Mouse (Mus musculus) liver, embryonic 11.5 days (tissue): ENCODE results near the gene Itprip. TPM values are rescaled to one million over a fixed set of nuclear protein-coding genes. Genes with fewer than 3 reads are reported as not detected.
A peak's percentile ranks its signal among the peaks of the same experiment; 100 is the strongest.

Experiments used
- ATAC-seq: fragments of 200-750 bp; cut with Nextera tagmentation; replicated peaks from 2 replicates; pipeline ENCODE4 v1.8.0; 2017; ENCODE audit warnings: moderate number of reproducible peaks, mild to moderate bottlenecking, moderate TSS enrichment, moderate library complexity; ENCODE audit not compliant: low FRiP score
- DNase-seq: peaks from one replicate; pipeline ENCODE4 v3.0.0-alpha.2; 2017; ENCODE audit warnings: low spot score
- H3K27ac ChIP-seq: fragments of 300-500 bp; sonication (generic); 2 replicates; pipeline ENCODE4 v1.5.1; 2014; ENCODE audit warnings: mild to moderate bottlenecking, low read depth, low read length, control low read depth
- H3K27me3 ChIP-seq: fragments of 300-500 bp; sonication (generic); replicated peaks from 2 replicates; pipeline ENCODE4 v1.6.1; 2014; ENCODE audit warnings: low read length, mixed read lengths; ENCODE audit not compliant: control insufficient read depth, insufficient read depth
- H3K36me3 ChIP-seq: fragments of 300-500 bp; sonication (generic); 2 replicates; pipeline ENCODE4 v1.6.1; 2014; ENCODE audit warnings: mild to moderate bottlenecking, low read length, moderate library complexity, mixed read lengths; ENCODE audit not compliant: control insufficient read depth, insufficient read depth
- H3K4me1 ChIP-seq: fragments of 300-500 bp; sonication (generic); replicated peaks from 2 replicates; pipeline ENCODE4 v1.6.1; 2014; ENCODE audit warnings: low read length, mixed read lengths; ENCODE audit not compliant: control insufficient read depth, insufficient read depth
- H3K4me2 ChIP-seq: fragments of 300-500 bp; sonication (generic); 2 replicates; pipeline ENCODE4 v1.6.1; 2014; ENCODE audit warnings: mild to moderate bottlenecking, control low read depth, moderate library complexity
- H3K4me3 ChIP-seq: fragments of 300-500 bp; sonication (generic); 2 replicates; pipeline ENCODE4 v1.5.1; 2014; ENCODE audit warnings: low read depth, low read length, control low read depth
- H3K9ac ChIP-seq: fragments of 300-500 bp; sonication (generic); 2 replicates; pipeline ENCODE4 v1.6.1; 2014; ENCODE audit warnings: low read depth, low read length, control low read depth
- H3K9me3 ChIP-seq: fragments of 300-500 bp; sonication (generic); 2 replicates; pipeline ENCODE4 v1.6.1; 2016; ENCODE audit warnings: low read length, inconsistent platforms, mixed read lengths; ENCODE audit not compliant: control insufficient read depth
- WGBS: fragments of 180-500 bp; shearing (Covaris S2); extraction: QIAGEN DNeasy Blood & Tissue Kit; methylation state at CpG from one replicate; pipeline ENCODE4 v1.1.7; 2014; 5-methylcytosine and 5-hydroxymethylcytosine counted together
- polyA plus RNA-seq: library from polyadenylated mRNA; unstranded; fragments of >200 nt; fragmentation: Nextera tagmentation; extraction: Ambion mirVana; gene quantifications from 2 replicates; pipeline ENCODE4 v1.2.1, GENCODE M21; 2014

Itprip gene
- 9.2 and 9.8 TPM in 2 replicates for polyA plus RNA-seq

GRCm38 (mm10) chr19:47919126-47919965, at the start of gene Itprip, which contains the start of gene Cfap43:
Gene Itprip, minus strand, starts transcription at chr19:47919299.
Gene Cfap43, minus strand, starts transcription at chr19:47919287.
- under 1% methylated on average over 48 of the region's 48 CpGs for WGBS
- H3K4me1 ChIP-seq = peaks cover 13% of the 10 kb centered on the region

DNA sequence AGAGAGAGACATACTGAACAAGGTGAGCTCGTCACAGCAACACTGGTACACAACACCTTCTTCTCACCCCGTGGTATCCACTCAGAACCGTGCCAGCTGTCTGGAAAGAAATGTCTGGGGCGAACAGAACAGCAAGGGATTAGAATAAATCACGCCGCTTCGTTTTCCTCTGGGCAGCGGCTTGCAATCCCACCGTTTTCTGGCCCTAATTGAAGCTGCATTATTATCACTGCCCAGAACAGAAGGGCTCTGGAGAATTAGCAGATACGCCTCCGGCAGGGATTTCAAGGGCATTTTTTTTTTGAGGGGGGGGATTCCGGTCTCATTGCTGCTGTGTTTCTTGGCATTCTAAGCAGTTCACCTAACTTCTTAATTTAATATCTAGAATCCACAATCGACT, 39.1 kb upstream of the Itprip start:
- H3K9ac ChIP-seq = no peak overlapping the region
- DNase-seq (no peak), ATAC-seq (no peak)
- no peaks in the 10 kb centered on the region for H3K9me3 ChIP-seq
- H3K4me3 ChIP-seq = no peak overlapping the region
- H3K36me3 ChIP-seq = no peaks in the 10 kb centered on the region
- 70% methylated on average over 13 of the region's 13 CpGs for WGBS
- H3K27me3 ChIP-seq = no peaks in the 10 kb centered on the region
- H3K27ac ChIP-seq = no peak overlapping the region
- H3K4me2 ChIP-seq = no peak overlapping the region
- H3K4me1 ChIP-seq = no peaks in the 10 kb centered on the region

More at GRCm38 (mm10) chr19:47919126-47919965, at the start of gene Itprip, which contains the start of gene Cfap43:
- Histone ChIP-seq H3K9me3 (no peaks in the 10 kb centered on the region), H3K27me3 (no peaks in the 10 kb centered on the region), H3K36me3 (no peaks in the 10 kb centered on the region), H3K9ac (peak within 1 kb of the TSS; percentile 83), H3K27ac (peak within 1 kb of the TSS; percentile 80), H3K4me2 (peak within 1 kb of the TSS; percentile 79), H3K4me3 (peak within 1 kb of the TSS; percentile 84)
- DNase-seq (peak; percentile 89), ATAC-seq (peak; percentile 86)

GRCm38 (mm10) chr19:47953169-47953568, 34.1 kb upstream of the Itprip start:
- H3K4me3 ChIP-seq = no peak overlapping the region
- WGBS = 79% methylated on average over 9 of the region's 9 CpGs

GRCm38 (mm10) chr19:47950946-47951345, 31.8 kb upstream of the Itprip start:
- no peak overlapping the region for H3K4me3 ChIP-seq
- WGBS = 83% methylated on average over 7 of the region's 7 CpGs
- H3K4me1 ChIP-seq = no peaks in the 10 kb centered on the region
- ATAC-seq (no peak), DNase-seq (no peak)
- no peaks in the 10 kb centered on the region for H3K9me3 ChIP-seq
- no peak overlapping the region for H3K4me2 ChIP-seq
- no peak overlapping the region for H3K9ac ChIP-seq
- no peaks in the 10 kb centered on the region for H3K27me3 ChIP-seq
- H3K36me3 ChIP-seq = no peaks in the 10 kb centered on the region
- no peak overlapping the region for H3K27ac ChIP-seq

More at GRCm38 (mm10) chr19:47953169-47953568, 34.1 kb upstream of the Itprip start:
- DNase-seq (no peak), ATAC-seq (no peak)
- H3K36me3 ChIP-seq = no peaks in the 10 kb centered on the region
- H3K4me1 ChIP-seq = no peaks in the 10 kb centered on the region
- H3K4me2 ChIP-seq = no peak overlapping the region
- H3K9ac ChIP-seq = no peak overlapping the region
- no peaks in the 10 kb centered on the region for H3K27me3 ChIP-seq
- no peak overlapping the region for H3K27ac ChIP-seq
- H3K9me3 ChIP-seq = no peaks in the 10 kb centered on the region

DNA sequence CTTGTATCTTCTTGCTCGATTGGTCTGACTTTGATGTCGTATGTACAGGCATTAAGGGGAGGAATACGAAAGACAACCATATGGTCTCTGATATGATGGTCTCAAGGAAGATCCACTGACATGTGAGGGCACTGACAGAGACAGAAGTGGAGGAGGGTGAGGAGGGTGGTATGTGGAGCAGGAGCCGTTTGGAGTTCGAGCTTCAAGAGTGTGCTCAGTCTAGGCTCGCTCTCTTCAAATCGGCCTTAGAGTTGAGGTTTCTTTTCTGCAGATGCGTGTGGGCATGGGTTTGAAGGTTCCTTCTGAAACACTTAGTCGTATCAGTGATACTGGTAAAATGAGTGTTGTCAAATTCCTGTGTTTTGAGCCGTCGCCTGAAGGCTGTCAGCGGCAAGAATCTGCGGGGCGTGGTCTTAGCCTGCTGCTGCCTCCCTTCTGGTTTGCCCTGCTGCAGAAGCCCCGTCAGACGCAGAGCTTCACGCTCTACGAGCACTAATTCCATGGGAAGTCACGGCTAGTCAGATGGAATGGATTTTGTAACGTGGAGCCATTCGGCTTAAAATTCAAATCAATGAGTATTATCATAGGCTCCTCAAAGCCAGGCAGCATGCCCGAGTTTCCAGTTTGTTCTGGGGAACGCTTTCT, 27.8 kb upstream of the Itprip start:
- Histone ChIP-seq H3K27me3 (no peaks in the 10 kb centered on the region), H3K4me1 (no peaks in the 10 kb centered on the region), H3K36me3 (no peaks in the 10 kb centered on the region), H3K9ac (no peak overlapping the region), H3K27ac (no peak overlapping the region), H3K9me3 (no peaks in the 10 kb centered on the region), H3K4me3 (no peak overlapping the region), H3K4me2 (no peak overlapping the region)
- 60% methylated on average over 23 of the region's 23 CpGs for WGBS
- ATAC-seq (no peak), DNase-seq (no peak)

GRCm38 (mm10) chr19:47939361-47939760, 20.3 kb upstream of the Itprip start:
- H3K27me3 ChIP-seq = peaks cover 15% of the 10 kb centered on the region
- 81% methylated on average over 6 of the region's 6 CpGs for WGBS

GRCm38 (mm10) chr19:47937443-47938406, 18.6 kb upstream of the Itprip start, which contains the start of gene Cfap58:
Gene Cfap58, plus strand, starts transcription at chr19:47937675.
- peak within 1 kb of the TSS; percentile 39 for H3K4me3 ChIP-seq
- DNase-seq = peak; percentile 65
- no peaks in the 10 kb centered on the region for H3K9me3 ChIP-seq
- no peak within 1 kb of the TSS for H3K9ac ChIP-seq
- no peak within 1 kb of the TSS for H3K27ac ChIP-seq
- ATAC-seq = peak; percentile 70
- peaks cover 15% of the 10 kb centered on the region for H3K27me3 ChIP-seq
- H3K4me2 ChIP-seq = peak within 1 kb of the TSS; percentile 70
- 0 out of 2 replicates have a peak, but pooled peaks cover 3% of the 10 kb centered on the region for H3K4me1 ChIP-seq
- 10% methylated on average over 41 of the region's 41 CpGs for WGBS
- no peaks in the 10 kb centered on the region for H3K36me3 ChIP-seq

More at GRCm38 (mm10) chr19:47939361-47939760, 20.3 kb upstream of the Itprip start:
- Histone ChIP-seq H3K4me3 (no peak overlapping the region), H3K27ac (no peak overlapping the region), H3K9ac (no peak overlapping the region), H3K36me3 (no peaks in the 10 kb centered on the region), H3K4me1 (0 out of 2 replicates have a peak, but pooled peaks cover 3% of the 10 kb centered on the region), H3K4me2 (no peak overlapping the region), H3K9me3 (no peaks in the 10 kb centered on the region)
- DNase-seq = no peak
- ATAC-seq = no peak

- 58% methylated on average over 9 of the region's 9 CpGs for WGBS
- no peak for DNase-seq
- ATAC-seq = no peak
- no peaks in the 10 kb centered on the region for H3K36me3 ChIP-seq
- H3K27ac ChIP-seq = no peak overlapping the region
- H3K27me3 ChIP-seq = peaks cover 15% of the 10 kb centered on the region
- no peaks in the 10 kb centered on the region for H3K9me3 ChIP-seq
- no peak overlapping the region for H3K4me3 ChIP-seq
- H3K4me1 ChIP-seq = 0 out of 2 replicates have a peak, but pooled peaks cover 3% of the 10 kb centered on the region
- H3K4me2 ChIP-seq = peak overlapping the region; percentile 70
- H3K9ac ChIP-seq = no peak overlapping the region
Observed at GRCm38 (mm10) chr19:47936938-47937337, 17.8 kb upstream of the Itprip start.
